Mouse (Mus musculus): ENCODE measurements at regions not wholly inside any gene's neighbourhood (a gene's known extent, or its start where the extent isn't known, plus 50 kb on each side); places are given as distances from the start of the nearest gene placed in this dataset.

DNA sequence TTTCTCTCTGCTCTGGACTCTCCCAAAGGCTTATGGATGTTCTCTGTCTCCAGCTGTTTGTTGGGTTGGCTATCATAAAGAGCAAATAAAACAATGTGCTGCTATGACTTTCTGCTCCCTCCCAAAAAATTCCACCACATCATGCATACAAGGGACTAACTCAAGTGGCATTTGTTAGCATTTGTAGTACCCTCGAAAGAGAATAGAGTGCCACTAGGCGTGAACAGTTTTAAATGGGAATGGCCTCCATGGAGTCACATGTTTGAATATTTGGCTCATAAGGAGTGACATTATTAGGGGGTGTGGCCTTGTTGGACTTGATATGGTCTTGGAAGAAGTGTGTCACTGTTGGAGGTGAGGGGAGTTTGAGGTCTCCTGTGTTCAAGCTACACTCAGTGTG lies 86.5 kb upstream of the Serbp1 start:
- no peak for DNase-seq (ENCODE audit: low spot score in 2 of 2)

DNA sequence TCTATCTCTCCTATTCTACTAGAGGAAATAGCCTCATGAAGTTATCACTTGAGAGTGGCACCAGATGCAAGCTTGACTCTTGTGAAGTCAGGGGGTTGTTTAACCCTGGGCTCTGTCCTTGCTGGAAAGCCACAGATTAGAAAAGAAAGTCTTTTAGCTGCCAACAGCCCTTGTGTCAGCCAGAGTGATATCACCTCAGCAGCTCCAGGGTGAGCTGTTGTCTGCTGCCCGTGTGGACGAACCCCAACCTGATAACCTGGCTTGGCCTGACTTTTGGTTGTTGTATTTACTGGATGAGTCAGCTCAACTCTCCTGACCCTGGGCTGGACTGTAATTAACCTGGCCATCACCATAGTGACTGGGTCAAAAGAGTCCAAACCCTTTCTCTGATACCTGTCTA lies 88.6 kb upstream of the Serbp1 start:
- peak in 1 of 2 experiments; percentile 7 for DNase-seq (ENCODE audit: low spot score in 2 of 2)

DNA sequence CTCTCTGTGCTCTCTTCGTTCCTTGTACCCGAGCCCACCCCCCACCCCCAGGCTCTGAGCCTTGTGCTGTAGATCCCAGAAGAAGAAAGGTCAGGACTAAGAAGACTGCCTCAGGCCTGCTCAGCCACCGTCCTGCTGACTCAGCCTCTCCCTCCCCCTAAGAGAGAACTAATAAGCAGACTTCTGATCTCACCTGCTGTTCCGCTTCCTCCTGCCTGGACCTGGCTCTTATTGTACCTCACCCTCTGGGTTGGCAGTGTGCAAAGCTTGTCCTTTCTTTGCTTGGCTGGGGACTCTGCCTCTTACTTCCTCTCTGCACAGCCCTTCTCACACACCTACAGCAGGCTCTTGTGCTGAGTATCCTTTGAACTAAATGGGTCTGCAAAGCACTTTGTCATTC lies 91.3 kb upstream of the Serbp1 start:
- no peak for DNase-seq (ENCODE audit: low spot score in 2 of 2)

DNA sequence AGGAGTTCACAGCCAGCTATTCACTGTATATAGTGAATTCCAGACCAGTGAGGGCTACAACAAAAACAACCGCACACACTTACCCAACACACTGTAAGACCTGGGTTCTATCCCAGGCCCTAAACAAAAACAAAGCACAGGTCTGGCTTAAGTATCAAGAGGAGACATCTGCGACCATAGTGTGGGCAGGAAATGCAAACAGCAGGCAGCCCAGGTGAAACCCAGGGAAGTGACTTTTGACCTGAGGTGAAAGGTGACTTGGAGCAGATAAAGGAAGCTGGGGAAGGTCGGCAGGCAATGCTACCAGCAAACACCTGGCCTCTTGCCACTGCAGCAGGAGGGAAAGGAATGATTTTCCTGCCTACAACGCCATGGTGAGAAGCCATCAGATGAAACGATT lies 92.0 kb upstream of the Serbp1 start:
- no peak for DNase-seq (ENCODE audit: low spot score in 2 of 2)

DNA sequence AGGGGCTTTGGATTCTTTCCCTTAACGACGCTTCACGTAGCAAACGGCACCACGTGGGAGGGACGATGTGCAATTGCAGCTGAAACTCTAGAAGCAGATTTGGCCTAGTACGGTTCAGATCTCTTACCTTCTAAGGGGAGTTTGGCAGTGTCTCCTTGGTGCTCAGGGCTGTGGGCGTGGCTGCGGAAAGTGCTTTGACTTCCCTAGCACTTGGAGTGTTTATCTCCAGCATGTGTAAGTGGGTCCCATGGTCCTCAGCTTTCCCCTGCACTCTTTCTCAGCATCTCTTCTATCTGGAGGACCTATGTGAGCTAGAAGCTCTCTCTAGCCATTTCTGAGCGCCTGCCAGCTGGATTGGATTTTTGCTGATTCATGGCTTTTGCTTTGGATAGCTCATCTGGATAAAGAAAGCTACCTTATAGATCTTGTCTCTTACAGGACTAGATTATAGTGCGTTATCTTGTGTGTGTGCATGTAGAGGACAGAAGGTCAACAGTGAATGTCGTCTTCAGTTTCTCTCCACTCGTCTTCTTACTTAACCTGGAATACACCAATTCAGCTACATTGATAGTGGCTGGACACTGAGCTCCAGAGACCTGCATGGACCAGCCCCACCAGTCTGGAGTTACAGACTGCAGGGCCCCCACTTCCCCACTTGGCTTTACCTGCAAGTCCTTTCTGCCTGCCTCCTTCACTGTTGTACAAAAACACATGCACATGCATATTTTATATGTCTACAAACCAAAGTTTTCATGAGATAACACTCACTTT lies 92.8 kb upstream of the Serbp1 start:
- no peak for DNase-seq (ENCODE audit: low spot score in 2 of 2)

DNA sequence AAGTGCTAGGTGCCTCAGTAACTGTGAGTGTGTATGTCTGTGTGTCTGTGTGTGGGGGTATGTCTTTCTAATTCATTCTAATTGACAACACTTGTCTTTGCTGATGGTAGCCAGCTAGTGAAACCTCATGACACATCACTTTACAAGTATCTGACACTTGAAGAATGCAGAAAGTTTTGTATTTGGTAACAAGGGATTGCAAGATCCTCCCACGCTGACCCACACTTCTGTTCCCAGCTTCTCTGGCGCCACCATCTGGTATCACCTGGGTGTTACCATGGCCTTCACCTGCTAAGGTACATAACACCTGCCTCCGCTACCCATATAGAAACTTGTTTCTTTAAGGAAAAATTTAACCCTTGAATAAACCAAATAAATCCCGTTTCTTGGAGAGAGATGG lies 95.8 kb upstream of the Serbp1 start:
- DNase-seq (ENCODE audit: low spot score in 2 of 2) = peak; percentile 63 to 81

DNA sequence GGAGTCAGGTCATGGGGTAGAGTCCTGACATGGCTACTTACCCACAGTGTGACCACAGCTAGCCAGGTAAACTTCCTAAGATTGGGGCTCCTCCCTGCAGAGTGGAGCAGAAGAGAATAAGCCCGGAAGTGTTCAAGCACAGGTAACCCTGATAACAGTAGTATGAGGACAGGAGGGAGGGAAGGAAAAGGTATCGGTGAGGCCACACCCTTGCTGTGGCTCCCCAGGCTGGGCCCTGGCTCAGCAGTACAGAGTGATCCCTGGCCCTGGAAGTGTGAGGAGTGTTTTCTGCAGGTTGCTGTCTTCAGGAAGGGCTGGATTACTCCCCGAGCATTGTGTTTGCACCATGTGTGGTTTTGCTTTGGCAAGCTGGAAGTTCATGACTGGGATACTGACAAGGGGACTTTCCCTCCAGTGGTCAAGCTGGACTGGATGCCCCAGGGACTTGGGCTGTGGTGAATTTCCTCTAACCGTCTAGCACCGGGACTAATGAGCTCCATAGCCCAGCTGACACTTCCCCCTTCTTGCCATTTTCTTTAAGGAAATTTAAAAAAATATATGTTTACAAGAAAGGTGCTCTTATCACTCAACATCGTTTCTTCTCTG lies 97.2 kb upstream of the Serbp1 start:
- no peak for DNase-seq (ENCODE audit: low spot score in 2 of 2)

DNA sequence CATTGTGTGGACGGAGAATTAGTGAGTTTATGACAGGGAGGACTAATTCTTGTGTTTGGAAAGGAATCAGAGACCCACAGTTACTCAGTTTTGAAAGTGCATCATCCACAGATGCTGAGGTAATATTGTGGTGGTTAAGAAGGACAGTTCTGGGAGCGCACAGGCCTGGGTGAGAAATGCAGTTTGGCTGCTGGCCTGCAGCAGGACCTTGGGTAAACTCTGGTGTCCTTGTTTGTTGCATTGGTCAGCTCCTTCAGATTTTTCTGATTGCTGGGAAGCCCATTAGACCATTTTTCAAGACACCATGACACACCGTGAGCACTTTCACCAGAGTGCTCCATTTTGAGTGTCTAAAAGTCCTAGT lies 99.0 kb upstream of the Serbp1 start:
- DNase-seq (ENCODE audit: low spot score in 2 of 2) = no peak

DNA sequence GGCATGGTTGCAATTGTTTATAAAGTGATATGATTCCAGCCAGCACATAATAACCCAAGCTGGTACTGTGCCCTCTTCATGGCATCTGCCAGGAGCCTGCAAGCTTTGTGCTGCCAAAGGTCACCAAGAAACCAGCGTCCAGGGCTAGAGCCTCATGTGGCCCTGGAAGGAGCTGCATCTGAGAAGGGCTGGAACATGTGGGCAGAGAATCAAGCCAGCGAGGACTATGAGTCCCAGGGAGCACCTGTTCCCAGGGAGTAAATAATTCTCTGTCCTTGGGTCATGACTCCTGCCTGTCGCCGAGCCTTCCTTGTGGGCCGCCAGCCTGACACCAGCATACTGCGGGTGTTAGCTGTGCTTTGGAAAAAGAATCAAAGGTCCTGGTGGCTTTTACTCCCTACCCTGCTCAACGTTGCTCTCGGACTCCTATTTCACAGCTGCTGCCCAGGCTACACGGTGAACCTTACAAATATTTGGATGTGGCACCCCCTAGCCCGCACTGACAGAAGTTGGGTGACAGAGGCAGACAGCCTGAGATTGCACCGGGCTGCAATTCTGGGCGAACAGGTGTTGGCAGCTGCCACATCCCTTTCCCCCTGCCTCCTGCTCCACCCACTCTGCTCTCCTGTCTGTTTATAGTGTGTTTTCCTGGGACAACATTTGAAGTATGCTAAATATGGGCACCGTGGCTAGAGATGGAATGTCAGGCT lies 99.5 kb upstream of the Serbp1 start:
- DNase-seq (ENCODE audit: low spot score in 2 of 2) = no peak

DNA sequence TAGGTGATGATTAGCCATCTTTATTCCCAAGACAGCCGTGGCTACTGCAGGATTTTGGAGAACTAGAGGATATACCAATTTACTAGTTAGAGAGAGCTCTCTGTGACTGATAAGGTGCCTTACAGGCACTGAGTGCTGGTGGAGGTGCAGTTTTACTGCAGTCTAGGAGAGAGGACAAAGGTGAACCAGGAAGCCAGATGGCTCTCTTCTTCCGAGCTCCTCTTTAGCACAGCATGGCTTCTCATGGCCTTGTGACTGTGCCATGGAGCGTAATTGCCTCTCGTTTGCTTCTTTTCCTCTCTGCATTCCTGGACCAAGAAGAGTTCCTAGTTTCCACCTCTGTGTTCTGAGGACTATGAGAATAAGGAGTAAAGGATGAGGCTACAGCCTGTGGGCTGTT lies 100.2 kb upstream of the Gadd45a start:
- no peak for DNase-seq (ENCODE audit: low spot score in 2 of 2)

DNA sequence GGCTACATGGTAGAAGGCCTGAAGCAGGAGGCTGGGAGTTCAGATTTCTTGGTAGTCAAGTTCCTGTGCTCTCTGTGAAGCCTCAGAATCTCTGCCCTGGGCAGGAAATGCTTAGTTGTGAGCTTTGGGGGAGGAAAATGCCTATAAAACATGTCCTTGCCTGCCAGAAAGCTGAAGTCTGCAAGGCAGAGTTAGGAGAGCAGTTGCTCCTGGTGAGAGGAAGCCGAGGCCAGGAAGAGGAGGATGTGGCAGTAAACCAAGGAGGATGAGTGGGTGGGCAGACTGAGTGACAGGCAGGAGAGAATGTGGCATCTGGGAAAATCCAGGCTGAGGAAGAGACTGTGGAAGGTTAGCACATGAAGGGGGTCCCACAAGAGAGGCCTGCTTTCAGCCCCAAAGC lies 97.7 kb upstream of the Gadd45a start:
- no peak for DNase-seq (ENCODE audit: low spot score in 2 of 2)

DNA sequence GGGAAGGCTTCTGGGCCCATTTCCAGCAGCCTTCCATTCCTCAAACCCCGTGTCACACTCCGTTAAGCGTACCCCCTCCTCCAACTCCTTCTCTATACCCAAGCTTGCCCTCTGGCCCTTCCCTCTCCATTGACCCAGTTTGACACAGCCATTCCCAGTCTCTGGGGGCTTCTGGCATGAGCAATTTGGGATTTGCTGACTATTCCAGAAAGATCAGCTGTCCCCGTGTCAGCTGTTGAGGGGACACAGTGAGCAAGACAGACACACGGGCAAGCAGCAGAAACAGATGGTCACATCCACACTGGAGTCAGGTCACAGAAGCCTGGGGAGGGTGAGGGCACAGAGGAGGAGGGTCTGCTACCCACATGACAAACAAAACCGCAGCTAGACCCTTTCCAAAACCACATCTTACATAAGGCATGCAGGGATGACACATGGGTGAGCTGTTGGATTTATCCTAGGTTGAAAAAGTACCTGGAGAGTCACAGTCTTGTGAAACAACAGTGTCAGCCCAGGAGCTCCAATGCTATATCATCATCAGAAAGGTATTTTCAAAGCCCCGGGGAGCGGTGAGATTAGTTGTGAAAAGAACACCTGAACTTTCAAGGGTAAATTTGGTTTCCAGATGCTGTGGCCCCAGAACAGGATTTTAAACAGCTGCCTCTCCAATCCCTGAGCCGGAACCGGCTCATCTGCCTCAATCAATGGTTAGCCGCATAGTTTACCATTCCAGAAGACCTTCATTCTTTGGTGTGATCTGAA lies 93.5 kb upstream of the Gadd45a start:
- DNase-seq (ENCODE audit: low spot score in 2 of 2) = no peak

DNA sequence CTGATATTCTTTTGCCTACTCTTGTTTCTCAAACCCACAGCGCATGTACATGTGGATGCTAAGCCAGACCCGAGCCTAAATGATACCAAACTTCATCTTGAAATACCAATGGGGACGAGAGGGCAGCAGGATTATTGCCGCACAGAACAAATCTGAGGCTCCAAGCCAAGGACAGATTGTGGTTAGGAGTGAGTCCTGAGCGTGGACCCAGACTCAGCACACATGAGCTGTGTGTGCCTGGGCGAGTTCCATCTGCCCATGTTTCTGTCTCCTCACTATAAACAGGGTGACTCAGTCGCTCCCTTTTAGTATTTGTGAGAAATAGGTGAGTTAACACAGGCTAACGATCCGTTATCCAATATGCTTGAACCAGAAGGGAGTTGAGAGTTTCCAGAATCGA lies 92.4 kb upstream of the Gadd45a start:
- no peak for DNase-seq (ENCODE audit: low spot score in 2 of 2)

DNA sequence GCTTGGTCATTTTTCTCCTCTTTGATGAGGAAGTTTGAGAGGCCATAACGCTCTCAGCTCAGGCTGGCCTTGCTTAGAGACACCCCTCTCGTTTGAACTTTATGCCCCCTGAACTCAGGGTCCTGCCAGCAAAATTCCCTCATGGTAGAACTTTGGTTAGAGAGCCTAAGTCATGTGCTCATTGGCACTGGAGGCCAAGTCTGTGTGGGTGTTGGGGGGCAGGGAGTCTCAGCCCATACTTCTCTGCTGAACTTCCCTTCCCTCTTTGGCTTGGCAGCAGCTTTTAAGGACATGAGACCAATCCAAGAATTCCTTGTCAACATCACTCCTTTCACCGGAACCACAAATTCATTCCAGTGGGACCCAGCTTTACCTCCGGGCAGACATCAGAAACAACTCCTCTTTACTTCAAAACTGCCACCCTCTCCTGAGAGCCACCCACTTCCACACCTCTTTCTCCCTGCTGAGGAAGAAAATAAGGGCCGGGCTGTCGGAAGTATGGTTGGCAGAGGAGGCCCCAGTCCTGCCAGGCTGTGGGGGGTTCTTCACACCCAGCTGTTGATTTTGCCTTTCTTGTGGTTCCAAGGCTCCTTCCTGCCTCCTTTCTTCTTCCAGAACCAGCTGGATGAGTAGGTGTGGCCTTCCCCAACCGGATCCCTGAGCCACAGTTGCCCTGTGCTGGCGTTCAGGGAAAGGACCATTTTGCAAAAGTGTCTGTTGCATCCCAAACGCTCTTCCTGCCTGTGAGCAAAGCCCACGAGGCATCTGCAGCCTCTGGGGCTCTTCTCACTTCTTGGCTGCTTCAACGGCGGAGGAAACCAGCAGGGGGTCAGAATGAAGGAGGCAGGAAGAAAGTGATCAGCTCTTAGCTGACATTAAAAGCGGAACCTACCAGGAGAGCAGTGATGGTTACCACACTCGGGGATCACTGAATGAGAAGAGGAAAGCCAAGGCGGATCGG lies 91.5 kb upstream of the Gadd45a start:
- DNase-seq (ENCODE audit: low spot score in 2 of 2) = no peak

DNA sequence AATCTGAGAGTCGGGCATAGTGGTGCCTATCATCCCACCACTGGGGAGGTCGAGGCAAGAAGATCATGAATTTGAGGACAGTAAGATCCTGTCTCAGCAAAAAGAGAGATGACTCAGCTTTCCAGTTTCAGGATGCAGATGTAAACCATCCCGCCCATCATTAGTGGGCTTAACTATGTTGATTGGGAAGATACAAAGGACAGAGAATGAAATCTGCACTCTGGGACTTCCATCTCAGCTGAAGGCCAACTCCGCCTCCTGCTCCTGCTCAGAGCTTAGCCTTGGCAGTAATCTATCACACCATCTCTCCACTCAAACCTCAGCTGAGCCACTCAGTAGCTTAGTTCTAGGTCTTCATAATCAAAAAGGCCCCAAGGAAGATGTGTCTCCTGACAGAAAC lies 90.5 kb upstream of the Gadd45a start:
- no peak for DNase-seq (ENCODE audit: low spot score in 2 of 2)

DNA sequence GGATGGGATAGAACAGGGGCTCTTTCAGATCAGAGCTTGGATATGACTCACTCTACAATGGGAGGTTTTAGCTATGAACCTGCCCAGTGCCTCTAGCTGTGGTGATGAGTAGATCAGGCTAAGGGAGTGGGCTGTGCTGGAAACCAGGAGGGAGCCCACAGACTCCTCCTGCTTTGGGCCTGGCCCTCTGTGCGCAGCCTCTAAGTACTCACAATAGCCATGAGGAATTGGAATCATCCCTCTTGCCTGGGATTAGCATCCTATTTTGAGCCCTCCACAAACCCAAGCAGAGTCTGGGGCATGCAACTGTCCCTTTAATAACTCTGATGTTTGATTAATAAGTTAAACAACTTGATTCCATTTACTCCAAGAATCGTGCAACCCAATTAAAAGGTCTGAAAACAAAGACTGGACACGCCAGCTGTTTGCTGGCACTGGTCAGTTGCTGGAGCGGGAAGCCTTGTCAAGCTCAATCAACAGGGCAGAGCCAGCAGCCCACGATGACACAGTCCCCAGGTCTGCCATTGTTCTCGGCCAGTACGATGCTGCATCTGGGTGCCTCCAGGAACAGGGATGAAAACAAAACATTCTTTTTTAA lies 88.6 kb upstream of the Gadd45a start:
- no peak for DNase-seq (ENCODE audit: low spot score in 2 of 2)

DNA sequence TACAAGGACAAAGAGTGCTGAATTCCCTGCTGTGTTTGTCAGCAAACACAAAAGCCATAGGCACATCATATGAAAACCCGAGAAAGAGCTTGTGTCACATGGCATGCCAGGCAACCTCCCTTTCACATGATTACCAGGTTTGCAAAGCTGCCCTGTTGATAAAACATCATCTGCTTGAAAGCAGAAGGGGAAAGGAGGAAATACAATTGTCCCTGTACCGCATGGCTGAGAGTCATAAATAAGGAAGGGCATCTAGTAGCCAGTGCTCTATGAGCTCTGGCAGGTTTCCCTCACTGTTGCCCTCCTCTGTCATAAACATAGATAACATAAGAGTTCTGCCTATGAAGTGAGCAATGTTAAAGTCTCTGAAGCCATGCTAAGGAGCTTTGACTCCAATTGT lies 86.8 kb upstream of the Gadd45a start:
- no peak for DNase-seq (ENCODE audit: low spot score in 2 of 2)

DNA sequence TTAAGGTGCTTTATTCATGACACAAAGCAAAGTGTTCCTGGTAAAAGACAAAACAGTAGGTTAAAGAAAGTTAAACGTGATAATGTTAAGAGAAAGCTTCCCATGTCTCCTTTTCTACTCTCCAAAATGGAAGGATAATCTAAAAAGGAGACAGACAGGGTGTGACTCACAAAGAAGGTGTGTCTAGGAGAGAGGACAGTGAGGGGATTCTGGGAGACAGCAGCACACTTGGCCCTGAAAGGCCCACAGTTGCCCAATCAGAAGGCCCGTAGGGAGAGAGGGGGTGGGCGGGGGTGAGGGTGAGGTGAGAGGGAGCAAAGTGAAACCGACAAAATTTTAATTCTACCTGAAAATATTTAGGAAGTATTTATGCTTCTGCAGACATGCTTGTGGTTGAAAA lies 85.8 kb upstream of the Gadd45a start:
- DNase-seq (ENCODE audit: low spot score in 2 of 2) = no peak

DNA sequence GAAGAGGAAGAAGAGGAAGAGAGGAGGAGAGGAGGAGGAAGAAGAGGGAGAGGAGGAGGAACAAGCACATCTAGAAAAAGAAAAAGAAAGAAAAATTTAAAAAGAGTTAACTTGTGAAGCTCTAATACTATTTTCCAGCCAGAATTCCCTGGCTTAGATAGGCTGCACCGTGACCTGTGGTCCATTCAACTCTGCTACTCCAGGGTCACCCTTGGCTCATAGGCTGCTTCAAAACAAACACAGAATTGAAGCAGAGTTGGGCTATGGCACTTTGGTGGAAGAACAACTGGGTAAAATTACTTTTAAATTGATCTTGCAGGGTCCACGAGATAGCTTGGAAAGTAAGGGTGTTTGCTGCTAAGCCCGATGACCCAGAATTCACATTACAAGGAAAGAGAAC lies 79.0 kb upstream of the Gadd45a start:
- no peak for DNase-seq (ENCODE audit: low spot score in 2 of 2)

DNA sequence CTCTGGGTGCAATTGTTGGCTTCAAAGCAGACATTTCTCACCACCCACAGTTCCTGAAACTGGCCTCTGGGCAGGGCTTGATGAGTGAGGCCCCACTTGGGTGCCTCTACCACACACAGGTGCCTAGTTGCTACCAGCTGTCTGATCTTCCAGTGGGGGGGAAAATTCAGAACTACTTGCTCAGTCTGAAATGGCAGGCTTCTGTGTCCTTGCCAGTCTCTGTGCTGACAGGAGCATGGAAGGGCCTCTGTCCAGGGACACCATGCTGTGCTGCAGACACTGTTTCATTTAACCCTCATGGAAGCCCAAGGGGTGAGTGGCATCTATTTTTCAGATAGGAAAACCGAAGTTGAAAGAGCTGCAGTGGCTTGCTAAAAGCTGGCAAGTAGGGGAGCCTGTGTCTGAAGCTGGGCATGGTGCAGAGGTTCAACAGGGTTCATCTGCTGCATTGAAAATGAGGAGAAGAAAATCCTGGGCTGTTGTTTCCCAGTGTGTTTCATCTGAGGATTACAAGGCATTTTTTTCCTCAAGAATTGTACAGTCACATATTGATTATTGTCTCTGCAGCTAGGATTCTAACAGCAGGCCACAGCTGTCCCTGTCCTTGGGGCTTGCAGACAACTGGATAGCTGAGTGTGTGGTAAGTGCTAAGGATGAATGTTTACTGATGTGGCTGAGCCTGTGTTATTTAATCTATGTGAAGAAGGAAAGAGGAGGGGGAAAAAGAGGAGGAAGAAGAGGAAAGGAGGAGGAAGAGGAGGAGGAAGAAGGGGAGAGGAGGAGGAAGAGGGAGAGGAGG lies 78.4 kb upstream of the Gadd45a start:
- DNase-seq (ENCODE audit: low spot score in 2 of 2) = no peak

Measured in spleen, postnatal 10 days (tissue).